Mouse (Mus musculus): ENCODE measurements around the gene 2300002M23Rik.

- TF ChIP-seq CTCF (IDR thresholded peaks at IDR 0.05; ENCODE audit: low read depth, low read length) (no peak), GATA1 (IDR thresholded peaks at IDR 0.05; ENCODE audit: borderline replicate concordance, low read length) (no peak), TAL1 (conservative IDR thresholded peaks at IDR 0.05; ENCODE audit: low read depth, low read length) (no peak), POLR2AphosphoS5 (IDR thresholded peaks at IDR 0.05; ENCODE audit: insufficient replicate concordance, low read depth, low read length) (no peak)
These were observed 34.3 kb upstream of the 2300002M23Rik start, which contains the start of gene Psors1c2 for GRCm38 (mm10) chr17:35532901-35533300.
